Mouse (Mus musculus): Measurements from ENCODE around the gene B3gnt5.

- TF ChIP-seq CTCF (IDR thresholded peaks at IDR 0.05; ENCODE audit: control insufficient read depth, insufficient read depth, low read length) (no peak), POLR2A (IDR thresholded peaks at IDR 0.05; ENCODE audit: borderline replicate concordance, control insufficient read depth, low read depth, low read length) (no peak)
Observed at GRCm38 (mm10) chr16:19766107-19766506, 6.1 kb downstream of the B3gnt5 start.
